Mouse (Mus musculus) forebrain, embryonic 16.5 days (tissue): ENCODE measurements at regions not wholly inside any gene's neighbourhood (a gene's known extent, or its start where the extent isn't known, plus 50 kb on each side); places are given as distances from the start of the nearest gene placed in this dataset.
A peak's percentile ranks its signal among the peaks of the same experiment; 100 is the strongest.

ENCODE experiments used
- ATAC-seq: fragments of 200-750 bp; cut with Nextera tagmentation; 2 replicates; pipeline ENCODE4 v1.8.0; 2017; ENCODE audit warnings: mild to moderate bottlenecking, moderate library complexity
- H3K27ac ChIP-seq: fragments of 300-500 bp; sonication (generic); 2 replicates; pipeline ENCODE4 v1.5.1; 2014; ENCODE audit warnings: low read length, control low read depth
- H3K27me3 ChIP-seq: fragments of 300-500 bp; sonication (generic); replicated peaks from 2 replicates; pipeline ENCODE4 v1.6.1; 2014; ENCODE audit warnings: low read length; ENCODE audit not compliant: control insufficient read depth, insufficient read depth
- H3K36me3 ChIP-seq: fragments of 300-500 bp; sonication (generic); 2 replicates; pipeline ENCODE4 v1.6.1; 2014; ENCODE audit not compliant: control insufficient read depth, insufficient read depth
- H3K4me1 ChIP-seq: fragments of 300-500 bp; sonication (generic); replicated peaks from 2 replicates; pipeline ENCODE4 v1.6.1; 2014; ENCODE audit warnings: low read length; ENCODE audit not compliant: control insufficient read depth, insufficient read depth
- H3K4me2 ChIP-seq: fragments of 300-500 bp; sonication (generic); 2 replicates; pipeline ENCODE4 v1.6.1; 2014; ENCODE audit warnings: mild to moderate bottlenecking, low read length, control low read depth
- H3K4me3 ChIP-seq: fragments of 300-500 bp; sonication (generic); replicated peaks from 2 replicates; pipeline ENCODE4 v1.5.1; 2014; ENCODE audit warnings: mild to moderate bottlenecking, low read length, control low read depth
- H3K9ac ChIP-seq: fragments of 300-500 bp; sonication (generic); replicated peaks from 2 replicates; pipeline ENCODE4 v1.6.1; 2014; ENCODE audit warnings: low read depth, low read length, control low read depth
- H3K9me3 ChIP-seq: fragments of 300-500 bp; sonication (generic); 2 replicates; pipeline ENCODE4 v1.6.1; 2016; ENCODE audit warnings: low read length; ENCODE audit not compliant: control insufficient read depth
- WGBS: fragments of 180-500 bp; shearing (Covaris S2); extraction: QIAGEN DNeasy Blood & Tissue Kit; methylation state at CpG from one replicate; pipeline ENCODE4 v1.1.7; 2014; 5-methylcytosine and 5-hydroxymethylcytosine counted together

DNA sequence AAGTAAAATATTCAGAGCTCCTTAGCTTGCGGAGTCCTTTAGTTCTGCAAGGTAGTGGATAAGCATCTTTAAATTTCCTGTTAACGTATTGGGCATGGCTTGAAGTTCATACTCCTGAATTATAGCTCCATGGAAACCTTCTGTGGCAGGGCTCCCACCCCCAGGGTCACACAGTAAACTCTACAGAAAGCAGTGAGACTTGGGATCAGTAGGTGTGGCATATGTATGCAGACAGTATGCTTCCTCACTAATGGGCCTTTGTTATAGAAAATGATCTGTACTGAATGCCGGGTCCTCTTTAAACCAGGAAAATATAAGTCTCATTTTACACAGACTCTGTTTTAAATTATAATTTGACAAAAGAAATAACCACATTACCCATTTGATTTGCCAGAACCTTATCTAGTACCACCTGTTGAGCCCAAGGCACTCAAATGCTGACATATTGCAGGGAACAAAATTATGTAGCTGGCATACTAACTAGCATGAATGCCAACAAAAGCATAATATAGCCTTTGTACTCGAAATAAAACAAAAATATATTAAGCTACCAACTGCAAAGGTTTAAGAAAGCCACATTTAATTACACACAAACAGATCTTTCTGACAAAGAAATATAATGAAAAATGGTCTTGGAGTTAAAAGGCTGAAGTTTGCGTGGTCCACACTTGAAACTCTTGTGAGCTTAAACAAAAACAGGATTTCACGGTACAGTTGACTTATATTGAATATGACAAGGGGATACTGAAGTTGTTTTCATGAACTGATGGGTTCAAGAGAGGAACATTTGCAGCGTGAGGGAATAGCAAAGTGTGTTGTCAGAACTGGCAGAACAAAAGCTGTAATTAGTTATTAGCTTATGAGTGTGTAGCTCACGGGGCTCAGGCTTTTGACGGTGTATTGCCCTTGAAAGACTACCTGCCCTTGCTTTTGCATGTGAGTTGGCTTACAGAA, 310.7 kb upstream of the Nr5a2 start:
- no peak for ATAC-seq
- 42% methylated on average over 9 of the region's 9 CpGs for WGBS

DNA sequence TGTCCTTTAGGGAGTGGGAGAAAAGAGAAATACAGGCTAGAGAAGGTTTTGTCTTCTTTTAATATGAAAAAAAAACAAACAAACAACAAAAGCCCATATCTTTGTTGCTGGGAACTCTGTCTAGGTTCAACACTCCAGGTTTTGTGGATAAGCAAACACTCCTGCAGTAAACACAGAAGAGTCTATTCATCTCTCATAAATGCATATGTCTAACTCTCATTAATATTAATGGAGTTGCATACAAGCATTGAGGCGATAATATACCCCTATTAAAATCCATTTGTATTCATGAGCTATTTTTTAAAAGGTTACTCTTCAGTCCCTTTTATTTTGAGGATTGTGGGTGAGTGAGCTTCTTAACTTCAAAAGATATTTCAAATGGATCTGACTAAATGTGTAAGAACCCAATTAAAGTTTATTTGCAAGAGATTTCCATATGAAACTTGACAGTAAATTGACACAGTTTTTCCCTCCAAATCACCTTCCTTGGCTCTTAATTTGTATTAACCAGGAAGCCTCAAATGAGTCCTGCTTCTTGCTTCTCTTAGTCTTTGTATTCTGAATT, 302.6 kb upstream of the Nr5a2 start:
- Histone ChIP-seq H3K9me3 (no peaks in the 10 kb centered on the region), H3K4me3 (no peak overlapping the region), H3K4me2 (peak overlapping the region; percentile 44), H3K36me3 (no peaks in the 10 kb centered on the region), H3K27me3 (no peaks in the 10 kb centered on the region), H3K4me1 (peaks cover 23% of the 10 kb centered on the region), H3K9ac (no peak overlapping the region), H3K27ac (peak overlapping the region; percentile 68)
- 11% methylated on average over 1 of the region's 1 CpGs for WGBS
- peak; percentile 38 for ATAC-seq

More for the DNA sequence above, 310.7 kb upstream of the Nr5a2 start:
- no peak overlapping the region for H3K4me3 ChIP-seq
- H3K9ac ChIP-seq: no peak overlapping the region
- H3K27ac ChIP-seq: no peak overlapping the region
- no peaks in the 10 kb centered on the region for H3K4me1 ChIP-seq
- no peaks in the 10 kb centered on the region for H3K36me3 ChIP-seq
- H3K9me3 ChIP-seq: no peaks in the 10 kb centered on the region
- H3K27me3 ChIP-seq: no peaks in the 10 kb centered on the region
- no peak overlapping the region for H3K4me2 ChIP-seq

DNA sequence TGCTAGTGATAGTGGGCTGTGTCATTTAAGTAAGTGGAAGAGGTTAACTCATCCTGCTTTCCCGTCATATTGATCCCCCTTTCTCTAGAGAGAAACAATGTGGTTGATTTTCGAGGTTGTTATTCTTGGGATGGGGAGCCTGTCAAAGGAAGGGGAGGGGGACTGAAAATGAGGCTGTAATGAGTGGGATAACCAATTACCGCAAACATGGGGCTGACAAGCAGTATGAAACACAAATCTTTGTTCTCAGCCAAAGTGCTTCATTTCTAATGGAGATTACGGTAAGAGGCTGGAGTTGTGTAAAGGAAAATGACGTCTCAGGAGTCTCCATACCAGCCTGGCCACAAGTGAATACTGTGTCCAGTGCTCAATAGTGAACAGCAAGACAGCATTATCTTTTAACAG, 301.9 kb upstream of the Nr5a2 start:
- H3K9ac ChIP-seq: 0 out of 2 replicates have a peak overlapping the region, but pooled peaks have one; percentile 39
- no peaks in the 10 kb centered on the region for H3K27me3 ChIP-seq
- peak; percentile 73 for ATAC-seq
- H3K9me3 ChIP-seq: no peaks in the 10 kb centered on the region
- peaks cover 23% of the 10 kb centered on the region for H3K4me1 ChIP-seq
- peak overlapping the region; percentile 44 for H3K4me2 ChIP-seq
- no peak overlapping the region for H3K4me3 ChIP-seq
- H3K27ac ChIP-seq: peak overlapping the region; percentile 68
- H3K36me3 ChIP-seq: no peaks in the 10 kb centered on the region
- 6% methylated on average over 5 of the region's 5 CpGs for WGBS

DNA sequence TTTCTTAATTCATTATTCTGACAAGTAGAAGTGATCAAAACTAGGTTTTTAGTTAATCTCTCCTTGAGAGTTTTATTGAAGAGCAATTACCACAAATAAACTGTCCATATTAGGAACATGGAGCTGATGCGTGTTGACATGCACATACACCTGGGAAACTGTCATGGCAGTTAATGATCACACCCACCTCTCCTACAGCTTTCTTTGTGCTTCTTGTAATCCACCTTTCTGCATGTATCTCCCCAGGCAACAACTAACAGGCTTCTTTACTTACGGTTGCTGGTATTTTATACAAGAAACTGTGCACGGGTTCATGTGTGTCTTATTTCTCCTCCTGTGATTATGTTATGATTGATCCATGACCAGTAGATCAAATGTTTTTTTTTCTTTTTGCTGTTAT, 296.0 kb upstream of the Nr5a2 start:
- Histone ChIP-seq H3K4me2 (no peak overlapping the region), H3K27me3 (no peaks in the 10 kb centered on the region), H3K36me3 (no peaks in the 10 kb centered on the region), H3K9me3 (0 out of 2 replicates have a peak, but pooled peaks cover 8% of the 10 kb centered on the region), H3K27ac (no peak overlapping the region), H3K9ac (no peak overlapping the region), H3K4me1 (peaks cover 4% of the 10 kb centered on the region; the same call in 1 of the 2 replicates), H3K4me3 (no peak overlapping the region)
- WGBS: 89% methylated on average over 3 of the region's 3 CpGs
- ATAC-seq: no peak

DNA sequence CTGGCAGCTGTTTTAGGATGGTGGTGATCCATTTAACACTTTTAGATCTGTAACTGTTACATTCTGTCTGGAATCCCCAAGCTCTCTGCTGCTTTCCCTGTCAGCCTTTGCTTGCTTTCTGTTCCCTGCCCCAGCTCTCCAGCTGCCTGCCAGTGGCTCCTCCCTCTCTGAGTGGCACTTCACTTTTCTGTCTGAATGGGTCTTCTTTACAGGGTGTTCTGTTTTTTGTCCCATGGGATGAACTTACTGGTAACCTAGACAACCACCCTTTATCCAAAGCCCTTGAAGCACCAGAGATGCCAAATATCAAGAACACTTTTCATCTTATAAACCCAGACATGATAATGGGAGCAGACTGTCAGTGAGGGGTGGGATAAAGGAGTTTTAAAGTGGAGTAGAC, 294.8 kb upstream of the Nr5a2 start:
- no peak overlapping the region for H3K4me2 ChIP-seq
- H3K9ac ChIP-seq: no peak overlapping the region
- 0 out of 2 replicates have a peak, but pooled peaks cover 8% of the 10 kb centered on the region for H3K9me3 ChIP-seq
- H3K4me3 ChIP-seq: no peak overlapping the region
- peaks cover 2% of the 10 kb centered on the region; the same call in 1 of the 2 replicates for H3K4me1 ChIP-seq
- no peaks in the 10 kb centered on the region for H3K36me3 ChIP-seq
- no peak overlapping the region for H3K27ac ChIP-seq
- H3K27me3 ChIP-seq: no peaks in the 10 kb centered on the region
- ATAC-seq: peak; percentile 78

DNA sequence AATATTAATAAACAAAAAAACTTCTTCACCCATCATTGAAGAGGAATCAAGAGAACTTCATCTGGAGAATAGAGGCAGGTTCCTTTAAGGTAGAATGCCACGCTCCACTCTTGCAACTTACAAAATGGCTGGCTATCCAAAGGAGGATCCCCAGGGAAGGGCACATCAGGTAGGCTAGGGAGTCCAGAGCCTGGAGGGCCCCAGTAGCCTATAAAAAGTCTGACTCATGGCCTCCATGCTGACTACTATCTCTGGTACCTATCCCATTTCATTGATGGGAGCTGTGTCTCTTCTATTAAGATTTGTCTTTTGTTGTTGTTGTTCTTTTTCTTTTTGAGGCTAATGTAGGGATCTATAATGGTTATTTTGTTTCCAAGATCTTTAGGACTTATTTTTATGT, 294.4 kb upstream of the Nr5a2 start:
- Histone ChIP-seq H3K9me3 (0 out of 2 replicates have a peak, but pooled peaks cover 8% of the 10 kb centered on the region), H3K27me3 (no peaks in the 10 kb centered on the region), H3K4me1 (peaks cover 2% of the 10 kb centered on the region; the same call in 1 of the 2 replicates), H3K4me3 (no peak overlapping the region), H3K27ac (0 out of 2 replicates have a peak overlapping the region, but pooled peaks have one; percentile 5), H3K4me2 (no peak overlapping the region), H3K9ac (no peak overlapping the region), H3K36me3 (no peaks in the 10 kb centered on the region)
- ATAC-seq: no peak
- WGBS: 80% methylated on average over 1 of the region's 1 CpGs

DNA sequence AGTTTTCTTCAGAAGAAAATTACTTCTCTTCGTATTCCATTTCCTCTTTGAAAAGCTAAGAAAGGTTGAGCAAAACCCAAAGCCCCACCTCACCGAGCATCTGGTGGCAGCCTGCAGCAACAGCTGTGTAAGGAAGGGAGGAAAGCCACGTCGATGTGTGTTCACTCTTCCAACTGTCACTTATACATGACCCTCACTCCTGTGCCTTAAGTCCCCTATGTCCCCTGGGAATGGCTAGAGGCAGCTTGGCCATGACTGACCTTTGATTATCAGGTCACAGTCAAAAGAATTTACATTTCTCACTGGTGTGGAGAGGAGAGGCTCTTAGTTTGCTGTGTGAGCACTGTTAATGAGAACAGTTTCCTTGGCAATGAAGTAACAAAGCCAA, 266.8 kb upstream of the Nr5a2 start:
- Histone ChIP-seq H3K4me2 (no peak overlapping the region), H3K27me3 (no peaks in the 10 kb centered on the region), H3K36me3 (no peaks in the 10 kb centered on the region), H3K9me3 (no peaks in the 10 kb centered on the region; the same call in 1 of the 2 replicates), H3K4me3 (no peak overlapping the region), H3K27ac (no peak overlapping the region), H3K4me1 (no peaks in the 10 kb centered on the region), H3K9ac (no peak overlapping the region)
- 79% methylated on average over 4 of the region's 4 CpGs for WGBS
- peak; percentile 32; the same call in 1 of the 2 replicates for ATAC-seq

DNA sequence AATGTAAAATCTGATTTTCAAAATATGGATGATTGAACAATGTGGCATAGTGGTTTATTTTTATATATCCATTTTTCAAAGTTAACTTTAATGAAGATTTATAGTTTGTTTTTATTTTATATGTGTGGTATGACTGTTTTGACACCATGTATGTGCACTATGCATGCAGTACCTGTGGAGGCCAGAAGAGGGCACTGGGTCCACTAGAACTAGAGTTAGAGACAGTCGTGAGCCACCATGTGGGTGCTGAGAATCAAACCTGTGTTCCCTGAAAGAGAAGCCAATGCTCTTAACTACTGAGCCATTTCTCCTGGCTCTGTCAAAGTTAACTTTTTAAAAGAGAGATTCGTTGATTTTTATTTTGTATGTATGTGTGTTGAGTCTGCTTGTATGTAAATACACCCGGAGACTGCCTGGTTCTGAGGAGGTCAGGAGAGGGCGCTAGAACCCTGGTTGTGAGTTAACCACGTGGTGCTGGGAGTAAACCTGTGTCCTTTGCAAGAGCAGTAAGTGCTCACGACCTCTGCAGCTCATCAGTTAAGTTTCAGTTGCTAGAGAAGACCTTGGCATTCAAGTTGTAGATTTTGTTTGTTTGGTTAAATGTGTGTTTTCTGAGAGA, 266.3 kb upstream of the Nr5a2 start:
- peaks cover 4% of the 10 kb centered on the region; the same call in 1 of the 2 replicates for H3K4me1 ChIP-seq
- H3K9ac ChIP-seq: no peak overlapping the region
- H3K4me3 ChIP-seq: no peak overlapping the region
- H3K27me3 ChIP-seq: no peaks in the 10 kb centered on the region
- 81% methylated on average over 6 of the region's 6 CpGs for WGBS
- no peak overlapping the region for H3K4me2 ChIP-seq
- H3K27ac ChIP-seq: no peak overlapping the region
- ATAC-seq: no peak
- no peaks in the 10 kb centered on the region for H3K36me3 ChIP-seq
- H3K9me3 ChIP-seq: no peaks in the 10 kb centered on the region; the same call in 1 of the 2 replicates

DNA sequence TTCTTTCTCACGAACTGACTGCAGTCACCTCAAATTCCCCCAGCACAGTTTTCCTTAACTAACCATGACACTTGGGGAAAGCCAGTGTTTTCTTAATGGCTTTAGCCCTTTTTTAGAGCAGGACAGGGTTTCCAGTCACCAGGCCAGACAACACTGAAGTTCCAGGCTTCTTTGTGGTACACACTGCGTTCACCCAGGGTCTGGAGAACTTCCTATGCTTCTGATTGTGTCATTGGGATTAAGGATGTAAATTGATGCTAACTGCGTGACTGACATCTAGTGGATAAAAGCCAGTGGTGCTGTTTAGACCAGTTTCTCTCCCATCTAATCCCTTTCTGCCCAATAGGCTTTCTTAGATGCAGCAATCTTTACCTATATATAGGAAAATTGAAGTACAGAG, 265.2 kb upstream of the Nr5a2 start:
- Histone ChIP-seq H3K4me2 (no peak overlapping the region), H3K27ac (no peak overlapping the region), H3K4me1 (peaks cover 7% of the 10 kb centered on the region; the same call in 1 of the 2 replicates), H3K36me3 (no peaks in the 10 kb centered on the region), H3K9ac (no peak overlapping the region), H3K27me3 (no peaks in the 10 kb centered on the region), H3K4me3 (no peak overlapping the region), H3K9me3 (no peaks in the 10 kb centered on the region)
- peak; percentile 76; the same call in 1 of the 2 replicates for ATAC-seq
- 32% methylated on average over 3 of the region's 3 CpGs for WGBS
